Mouse (Mus musculus) gonadal fat pad, adult 2 months (tissue): Measurements from ENCODE around the gene Kif23. TPM values are rescaled to one million over a fixed set of nuclear protein-coding genes. Genes with fewer than 3 reads are reported as not detected.
A peak's percentile ranks its signal among the peaks of the same experiment; 100 is the strongest.

Experiments
- DNase-seq: peaks from one replicate; pipeline ENCODE4 v3.0.0-alpha.2; 2012; ENCODE audit warnings: low read depth
- polyA plus RNA-seq: library from polyadenylated mRNA; depleted of rRNA; stranded (reverse); fragments of >200 nt; gene quantifications from 2 replicates; pipeline ENCODE4 v1.2.3, GENCODE M21; 2012; rRNA removed

The Kif23 gene
- polyA plus RNA-seq, result 0.92 and 1.3 TPM in 2 replicates

- peak; percentile 23 for DNase-seq
Observed at GRCm38 (mm10) chr9:61946623-61947401, at the start of gene Kif23. Gene Kif23 (minus strand): TSS chr9:61946774.

GRCm38 (mm10) chr9:61991158-61991557, 44.6 kb upstream of the Kif23 start:
- DNase-seq, result no peak

- DNase-seq, result no peak
Observed at GRCm38 (mm10) chr9:61990738-61991137, 44.2 kb upstream of the Kif23 start.

- DNase-seq, result no peak
Observed at GRCm38 (mm10) chr9:61986055-61986454, 39.5 kb upstream of the Kif23 start.

- no peak for DNase-seq
Observed at GRCm38 (mm10) chr9:61985183-61985863, 38.7 kb upstream of the Kif23 start.

GRCm38 (mm10) chr9:61982940-61983620, 36.5 kb upstream of the Kif23 start:
- DNase-seq, result no peak

- no peak for DNase-seq
Observed at GRCm38 (mm10) chr9:61981876-61982275, 35.3 kb upstream of the Kif23 start.

GRCm38 (mm10) chr9:61979983-61980382, 33.4 kb upstream of the Kif23 start:
- DNase-seq, result no peak

GRCm38 (mm10) chr9:61977258-61977945, 30.8 kb upstream of the Kif23 start:
- no peak for DNase-seq

- no peak for DNase-seq
Observed at GRCm38 (mm10) chr9:61972031-61972430, 25.5 kb upstream of the Kif23 start.

- DNase-seq, result no peak
Observed at GRCm38 (mm10) chr9:61971045-61971444, 24.5 kb upstream of the Kif23 start.

GRCm38 (mm10) chr9:61967357-61967756, 20.8 kb upstream of the Kif23 start:
- no peak for DNase-seq

GRCm38 (mm10) chr9:61965987-61966386, 19.4 kb upstream of the Kif23 start:
- no peak for DNase-seq

- no peak for DNase-seq
Observed at GRCm38 (mm10) chr9:61965411-61965930, 18.9 kb upstream of the Kif23 start.

- no peak for DNase-seq
Observed at GRCm38 (mm10) chr9:61963356-61963755, 16.8 kb upstream of the Kif23 start.

- DNase-seq, result no peak
Observed at GRCm38 (mm10) chr9:61961181-61961580, 14.6 kb upstream of the Kif23 start.

- no peak for DNase-seq
Observed at GRCm38 (mm10) chr9:61960753-61961152, 14.2 kb upstream of the Kif23 start.

GRCm38 (mm10) chr9:61959921-61960569, 13.5 kb upstream of the Kif23 start:
- DNase-seq, result no peak

- no peak for DNase-seq
Observed at GRCm38 (mm10) chr9:61954707-61955106, 8.1 kb upstream of the Kif23 start.

GRCm38 (mm10) chr9:61952241-61952640, 5.7 kb upstream of the Kif23 start:
- peak; percentile 47 for DNase-seq
